Mouse (Mus musculus): ENCODE data around the gene Trnp1.

DNA sequence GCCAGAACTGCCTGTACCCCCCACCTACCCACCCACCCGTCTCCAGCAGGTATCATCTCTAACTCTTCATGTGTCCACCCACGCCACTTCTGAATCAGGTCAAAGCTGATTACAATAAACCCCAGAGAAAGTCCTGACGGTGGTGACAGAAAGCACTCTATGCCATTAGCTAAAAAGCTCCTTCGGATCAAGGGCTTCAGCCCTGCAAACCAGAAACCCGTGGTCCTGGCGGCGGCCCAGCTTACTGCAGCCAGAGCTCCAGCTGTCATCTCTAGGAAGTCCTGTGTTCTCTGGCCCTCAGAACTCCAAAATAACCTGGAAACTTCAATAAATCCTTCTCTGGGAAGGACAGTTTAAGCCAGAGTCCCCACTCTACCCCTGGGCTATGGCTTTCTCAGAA is 2.6 kb downstream of the Trnp1 start:
- TF ChIP-seq GATA1 (IDR thresholded peaks at IDR 0.05; ENCODE audit: borderline replicate concordance, low read length) (no peak), FLI1 (IDR thresholded peaks at IDR 0.05; ENCODE audit: low read length) (no peak)

Data from megakaryocyte, embryonic 14.5 days (primary cell).